ENCODE assay signal across 13 mouse cellular contexts in genomic region chr4:134362124-134362523, GRCm38 (mm10). TPM values are rescaled to one million over a fixed set of nuclear protein-coding genes. Genes with fewer than 3 reads are reported as not detected.
A peak's percentile ranks its signal among the peaks of the same experiment; 100 is the strongest.
DNase-seq lines count a peak whose midpoint lies in the region; ATAC-seq lines count a peak whose summit lies in the region.
"Had no signal": no experiment of that assay in that cellular context is flagged by ENCODE, and none has a peak within 500 bp of the region (broad histone marks: within the 10 kb centered on the region; RNA-seq: fewer than 3 reads in every experiment).

No protein-coding gene starts in this region.

- H3K27me3 ChIP-seq in heart, embryonic 16.5 days (ENCODE audit: control insufficient read depth, insufficient read depth, low read length), result peaks cover 5% of the 10 kb centered on the region; the same call in 1 of the 2 replicates

- 0 out of 2 replicates have a peak, but pooled peaks have one; percentile 15 for ATAC-seq in heart, embryonic 16.5 days (replicated peaks; ENCODE audit: extremely low read depth, insufficient read depth, low FRiP score)
- ATAC-seq: midbrain, embryonic 13.5 days had no signal

- DNase-seq in heart, adult 18-20 months, result peak; percentile 53 to 58
- no peak for DNase-seq in heart, adult 8-10 months (ENCODE audit: low spot score)
- DNase-seq in adrenal gland, adult (ENCODE audit: inconsistent age in 2 of 2, low spot score in 1 of 2), result peak; percentile 87 to 91
- DNase-seq in adrenal gland, postnatal 25 days, result peak; percentile 85
- DNase-seq in right cerebral cortex, postnatal 14 days, result no peak
- no peak for DNase-seq in liver
- DNase-seq in right cerebral cortex, postnatal 4 days, result no peak
- DNase-seq: lung, adult 2 months had no signal

- peaks cover 17% of the 10 kb centered on the region for H3K4me1 ChIP-seq in heart, embryonic 16.5 days (ENCODE audit: control insufficient read depth, insufficient read depth, low read length)

- no peak overlapping the region for H3K4me3 ChIP-seq in heart, embryonic 16.5 days (ENCODE audit: low read length)
- H3K4me3 ChIP-seq: embryonic facial prominence, embryonic 12.5 days; limb, embryonic 15.5 days; midbrain, embryonic 13.5 days had no signal

- 0 out of 2 replicates have a peak overlapping the region, but pooled peaks have one; percentile 24 for H3K27ac ChIP-seq in heart, embryonic 16.5 days (ENCODE audit: low read length)
- H3K27ac ChIP-seq: embryonic facial prominence, embryonic 12.5 days; limb, embryonic 15.5 days; midbrain, embryonic 13.5 days had no signal

- no peaks in the 10 kb centered on the region for H3K9me3 ChIP-seq in heart, embryonic 16.5 days (replicated peaks; ENCODE audit: control insufficient read depth, low read length)
- H3K9me3 ChIP-seq: embryonic facial prominence, embryonic 12.5 days; limb, embryonic 15.5 days; midbrain, embryonic 13.5 days had no signal

- no peak overlapping the region for H3K9ac ChIP-seq in heart, embryonic 16.5 days (ENCODE audit: low read length)
- H3K9ac ChIP-seq: embryonic facial prominence, embryonic 12.5 days; limb, embryonic 15.5 days; midbrain, embryonic 13.5 days had no signal

- WGBS in heart, embryonic 16.5 days, result 43% methylated on average over 9 of the region's 9 CpGs

- no peaks in the 10 kb centered on the region for H3K36me3 ChIP-seq in heart, embryonic 16.5 days (ENCODE audit: control insufficient read depth, insufficient read depth)
- H3K36me3 ChIP-seq: embryonic facial prominence, embryonic 12.5 days; limb, embryonic 15.5 days; midbrain, embryonic 13.5 days had no signal

- no peak overlapping the region for H3K4me2 ChIP-seq in heart, embryonic 16.5 days (ENCODE audit: low read depth, low read length)
- H3K4me2 ChIP-seq: limb, embryonic 15.5 days; midbrain, embryonic 13.5 days had no signal

RNA-seq across cellular contexts. Expression of gene Slc30a2, which starts 19.1 kb away (rescaled TPM):
- total RNA-seq in heart, adult 18-20 months (2021), result under 1 TPM; 0.30 to 0.72 TPM
- total RNA-seq in heart, adult 8-10 months (2022), result under 1 TPM; 0.32 to 0.94 (median 0.55) TPM
- 21.1 and 21.5 TPM in 2 replicates for total RNA-seq in adrenal gland, postnatal 25 days (2021)
- polyA plus RNA-seq in heart, embryonic 16.5 days (2015; fragmentation: Nextera tagmentation; extraction: Ambion mirVana), result 0.21 and 0.42 TPM in 2 replicates
- total RNA-seq: hematopoietic stem cell, adult 5-6 weeks had no signal

RNA-seq across cellular contexts. Expression of gene Extl1, which starts 21.5 kb away (rescaled TPM):
- 10 to 100 TPM; 19.7 to 19.8 TPM for total RNA-seq in heart, adult 18-20 months (2021)
- total RNA-seq in heart, adult 8-10 months (2022), result 10 to 100 TPM; 20.5 to 28.9 (median 23.9) TPM
- 1.7 and 2.1 TPM in 2 replicates for total RNA-seq in adrenal gland, postnatal 25 days (2021)
- 2.6 and 2.8 TPM in 2 replicates for polyA plus RNA-seq in heart, embryonic 16.5 days (2015; fragmentation: Nextera tagmentation; extraction: Ambion mirVana)

RNA-seq across cellular contexts. Expression of gene Pafah2, which starts 34.0 kb away (rescaled TPM):
- 1 to 10 TPM; 6.1 to 7.9 TPM for total RNA-seq in heart, adult 18-20 months (2021)
- 10 to 100 TPM in 1 of 4 experiments, 1 to 10 TPM in 3; 6.8 to 10.7 (median 9.1) TPM for total RNA-seq in heart, adult 8-10 months (2022)
- total RNA-seq in adrenal gland, postnatal 25 days (2021), result 7.9 and 9.1 TPM in 2 replicates
- 9.6 and 10.5 TPM in 2 replicates for polyA plus RNA-seq in heart, embryonic 16.5 days (2015; fragmentation: Nextera tagmentation; extraction: Ambion mirVana)

RNA-seq across cellular contexts. Expression of gene Trim63, which starts 47.2 kb away (rescaled TPM):
- total RNA-seq in heart, adult 18-20 months (2021), result 100 to 1,000 TPM; 195 to 199 TPM
- 100 to 1,000 TPM; 164 to 261 (median 195) TPM for total RNA-seq in heart, adult 8-10 months (2022)
- not detected in 2 replicates for total RNA-seq in adrenal gland, postnatal 25 days (2021)
- polyA plus RNA-seq in heart, embryonic 16.5 days (2015; fragmentation: Nextera tagmentation; extraction: Ambion mirVana), result 175 and 177 TPM in 2 replicates
- total RNA-seq: hematopoietic stem cell, adult 5-6 weeks had no signal

Comparison
In these comparisons a context has a peak if more than half of its experiments do, and no peak if none do; other contexts are left out.
1. DNase-seq: peak in heart, adult 18-20 months (2 of 2), adrenal gland, adult (2 of 2) and adrenal gland, postnatal 25 days (single experiment); none in heart, adult 8-10 months (single experiment), right cerebral cortex, postnatal 14 days (single experiment), liver (single experiment) and right cerebral cortex, postnatal 4 days (single experiment).
2. RNA of gene Slc30a2, which starts 19.1 kb away (total RNA-seq): 21.1 to 21.5 TPM in adrenal gland, postnatal 25 days; 0.30 to 0.72 TPM in heart, adult 18-20 months and 0.32 to 0.94 TPM in heart, adult 8-10 months; every median in the first group is over 10 times any median in the second.